In the genomic region with DNA sequence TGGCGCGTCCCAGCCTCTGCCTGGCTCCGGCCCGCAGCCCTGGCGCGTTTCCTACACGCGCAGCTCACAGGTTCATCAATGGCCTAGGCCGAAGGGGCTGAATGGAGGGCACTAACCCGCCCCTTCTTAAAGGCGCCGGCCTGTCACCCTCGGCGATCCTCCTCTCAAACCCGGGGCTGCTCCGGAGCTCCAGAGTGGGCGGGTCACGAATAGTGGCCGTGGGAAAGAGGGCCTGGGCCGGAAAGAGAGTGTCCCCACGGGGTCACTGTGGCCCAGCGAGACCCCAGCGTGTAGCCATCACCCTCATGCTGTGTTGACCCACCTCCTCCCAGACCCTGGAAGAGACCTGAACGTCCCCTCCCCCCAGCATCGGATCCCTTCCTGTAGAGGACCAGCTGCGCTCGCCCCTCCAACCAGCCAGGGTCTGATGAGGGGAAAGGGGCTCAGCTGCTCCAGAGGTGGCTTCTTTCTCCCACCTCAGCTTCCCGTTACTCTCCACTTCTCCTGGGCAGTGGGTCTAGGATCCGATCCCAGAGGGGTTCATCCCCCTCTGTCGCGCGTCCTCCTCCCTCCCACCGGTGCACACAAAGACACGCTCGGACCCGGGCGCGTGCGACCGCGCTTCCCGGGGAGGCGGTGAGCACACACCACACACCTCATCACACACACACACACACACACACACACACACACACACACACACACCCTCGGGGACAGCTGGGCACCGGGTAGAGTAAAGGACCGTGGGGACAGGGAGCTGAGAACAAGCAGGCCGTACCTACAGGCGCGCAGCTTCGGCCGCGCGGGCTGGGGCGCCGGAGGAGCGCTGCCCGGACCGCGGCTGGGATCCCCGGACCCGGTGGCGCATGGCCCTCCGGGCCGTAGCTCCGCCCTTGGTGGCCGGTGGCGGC, we compare ENCODE assay signal across 8 mouse cellular contexts. TPM values are rescaled to one million over a fixed set of nuclear protein-coding genes. Genes with fewer than 3 reads are reported as not detected.
DNase-seq lines count a peak whose midpoint lies in the region; ATAC-seq lines count a peak whose summit lies in the region.

No protein-coding gene starts in this region.

- DNase-seq in kidney, adult 9 months = no peak
- DNase-seq in Muller cell, postnatal 12 days (ENCODE audit: inconsistent ontology term) = peak; percentile 42
- peak; percentile 81 for DNase-seq in embryo, embryonic 10.5 days (ENCODE audit: low spot score)
- peak; percentile 13 to 16 for DNase-seq in heart, postnatal 36 days
- no peak for DNase-seq in urinary bladder, postnatal 10 days (ENCODE audit: low spot score)

- H3K27me3 ChIP-seq in kidney, embryonic 14.5 days (ENCODE audit: control insufficient read depth, insufficient read depth, low read length) = no peaks in the 10 kb centered on the region
- H3K27me3 ChIP-seq in limb, embryonic 12.5 days = no peaks in the 10 kb centered on the region
- H3K27me3 ChIP-seq in neural tube, embryonic 12.5 days (replicated peaks) = no peaks in the 10 kb centered on the region

- H3K4me1 ChIP-seq in kidney, embryonic 14.5 days (ENCODE audit: control insufficient read depth, insufficient read depth, low read length) = peaks cover 8% of the 10 kb centered on the region; the same call in 1 of the 2 replicates
- peaks cover 39% of the 10 kb centered on the region for H3K4me1 ChIP-seq in limb, embryonic 12.5 days (replicated peaks)
- H3K4me1 ChIP-seq in neural tube, embryonic 12.5 days = peaks cover 47% of the 10 kb centered on the region

- H3K36me3 ChIP-seq in kidney, embryonic 14.5 days (ENCODE audit: control insufficient read depth, insufficient read depth, low read length) = 0 out of 2 replicates have a peak, but pooled peaks cover 2% of the 10 kb centered on the region
- 0 out of 2 replicates have a peak, but pooled peaks cover 3% of the 10 kb centered on the region for H3K36me3 ChIP-seq in limb, embryonic 12.5 days
- no peaks in the 10 kb centered on the region for H3K36me3 ChIP-seq in neural tube, embryonic 12.5 days

- H3K9ac ChIP-seq in kidney, embryonic 14.5 days (ENCODE audit: low read depth, low read length) = peak overlapping the region; percentile 60
- H3K9ac ChIP-seq in limb, embryonic 12.5 days (replicated peaks) = peak overlapping the region; percentile 72
- H3K9ac ChIP-seq in neural tube, embryonic 12.5 days = peak overlapping the region; percentile 85

- intact Hi-C loops in heart, postnatal 36 days (cut with DNase I) = no loop called here

- under 1% methylated on average over 49 of the region's 67 CpGs for WGBS in kidney, embryonic 14.5 days
- WGBS in limb, embryonic 12.5 days = under 1% methylated on average over 67 of the region's 67 CpGs
- WGBS in neural tube, embryonic 12.5 days = under 1% methylated on average over 67 of the region's 67 CpGs

- H3K27ac ChIP-seq in kidney, embryonic 14.5 days (ENCODE audit: low read depth, low read length) = 0 out of 2 replicates have a peak overlapping the region, but pooled peaks have one; percentile 19
- peak overlapping the region; percentile 66 for H3K27ac ChIP-seq in limb, embryonic 12.5 days
- H3K27ac ChIP-seq in neural tube, embryonic 12.5 days = peak overlapping the region; percentile 76; the same call in 1 of the 2 replicates

- peak overlapping the region; percentile 93 for H3K4me2 ChIP-seq in kidney, embryonic 14.5 days (replicated peaks; ENCODE audit: low read depth, low read length)
- peak overlapping the region; percentile 94 for H3K4me2 ChIP-seq in limb, embryonic 12.5 days
- peak overlapping the region; percentile 74 for H3K4me2 ChIP-seq in neural tube, embryonic 12.5 days (replicated peaks)

- ATAC-seq in kidney, embryonic 14.5 days (ENCODE audit: low FRiP score, low TSS enrichment) = peak; percentile 56
- ATAC-seq in limb, embryonic 12.5 days (ENCODE audit: insufficient number of reproducible peaks, insufficient read depth, low FRiP score, low TSS enrichment, low read depth) = peak; percentile 5; the same call in 1 of the 2 replicates
- peak; percentile 54 for ATAC-seq in neural tube, embryonic 12.5 days (ENCODE audit: low FRiP score, low read depth)

- H3K4me3 ChIP-seq in kidney, embryonic 14.5 days (ENCODE audit: low read length) = peak overlapping the region; percentile 60
- H3K4me3 ChIP-seq in limb, embryonic 12.5 days (replicated peaks) = peak overlapping the region; percentile 77
- H3K4me3 ChIP-seq in neural tube, embryonic 12.5 days = peak overlapping the region; percentile 88

- no peaks in the 10 kb centered on the region for H3K9me3 ChIP-seq in kidney, embryonic 14.5 days (ENCODE audit: control insufficient read depth, low read length)
- H3K9me3 ChIP-seq in limb, embryonic 12.5 days = no peaks in the 10 kb centered on the region
- H3K9me3 ChIP-seq in neural tube, embryonic 12.5 days = no peaks in the 10 kb centered on the region

RNA-seq across cellular contexts. Expression of a gene that starts 2.2 kb away (rescaled TPM):
- polyA plus RNA-seq in kidney, embryonic 14.5 days (2014; fragmentation: Nextera tagmentation; extraction: Ambion mirVana) = 5.0 and 5.4 TPM in 2 replicates
- under 1 TPM; 0.43 to 0.83 TPM for total RNA-seq in heart, postnatal 36 days (2021)
- polyA plus RNA-seq in limb, embryonic 12.5 days (2016; fragmentation: Nextera tagmentation; extraction: Ambion mirVana) = 14.8 and 15.0 TPM in 2 replicates
- 28.0 and 29.2 TPM in 2 replicates for polyA plus RNA-seq in neural tube, embryonic 12.5 days (2016; fragmentation: Nextera tagmentation; extraction: Ambion mirVana)

RNA-seq across cellular contexts. Expression of a gene that starts 45.3 kb away (rescaled TPM):
- 57.5 and 64.5 TPM in 2 replicates for polyA plus RNA-seq in kidney, embryonic 14.5 days (2014; fragmentation: Nextera tagmentation; extraction: Ambion mirVana)
- 10 to 100 TPM; 15.2 to 20.5 TPM for total RNA-seq in heart, postnatal 36 days (2021)
- 59.1 and 65.1 TPM in 2 replicates for polyA plus RNA-seq in limb, embryonic 12.5 days (2016; fragmentation: Nextera tagmentation; extraction: Ambion mirVana)
- polyA plus RNA-seq in neural tube, embryonic 12.5 days (2016; fragmentation: Nextera tagmentation; extraction: Ambion mirVana) = 65.1 and 78.9 TPM in 2 replicates

Comparison
In these comparisons a context has a peak if more than half of its experiments do, and no peak if none do; other contexts are left out.
1. ATAC-seq: peak in every context shown above with its lines; median percentile 56 in kidney, embryonic 14.5 days; 54 in neural tube, embryonic 12.5 days; 5 in limb, embryonic 12.5 days.
2. H3K27ac ChIP-seq: peak in every context shown above with its lines; median percentile 76 in neural tube, embryonic 12.5 days; 66 in limb, embryonic 12.5 days; 19 in kidney, embryonic 14.5 days.
3. DNase-seq: peak in Muller cell, postnatal 12 days (single experiment), embryo, embryonic 10.5 days (single experiment) and heart, postnatal 36 days (2 of 2); none in kidney, adult 9 months (single experiment) and urinary bladder, postnatal 10 days (single experiment).
4. Peak in every context shown above with its lines, with median percentiles within 50 percentile points of each other: H3K4me2 ChIP-seq, H3K4me3 ChIP-seq and H3K9ac ChIP-seq.